Mouse (Mus musculus) c-Kit-negative CD71-positive TER-119-positive erythroid progenitor cells, embryonic 14.5 days (primary cell): ENCODE data around the gene Il27ra.

Source experiments
- DNase-seq: peaks from one replicate; pipeline ENCODE4 v3.0.0-alpha.2; 2013; ENCODE audit warnings: low read depth, low spot score

Il27ra gene

DNA sequence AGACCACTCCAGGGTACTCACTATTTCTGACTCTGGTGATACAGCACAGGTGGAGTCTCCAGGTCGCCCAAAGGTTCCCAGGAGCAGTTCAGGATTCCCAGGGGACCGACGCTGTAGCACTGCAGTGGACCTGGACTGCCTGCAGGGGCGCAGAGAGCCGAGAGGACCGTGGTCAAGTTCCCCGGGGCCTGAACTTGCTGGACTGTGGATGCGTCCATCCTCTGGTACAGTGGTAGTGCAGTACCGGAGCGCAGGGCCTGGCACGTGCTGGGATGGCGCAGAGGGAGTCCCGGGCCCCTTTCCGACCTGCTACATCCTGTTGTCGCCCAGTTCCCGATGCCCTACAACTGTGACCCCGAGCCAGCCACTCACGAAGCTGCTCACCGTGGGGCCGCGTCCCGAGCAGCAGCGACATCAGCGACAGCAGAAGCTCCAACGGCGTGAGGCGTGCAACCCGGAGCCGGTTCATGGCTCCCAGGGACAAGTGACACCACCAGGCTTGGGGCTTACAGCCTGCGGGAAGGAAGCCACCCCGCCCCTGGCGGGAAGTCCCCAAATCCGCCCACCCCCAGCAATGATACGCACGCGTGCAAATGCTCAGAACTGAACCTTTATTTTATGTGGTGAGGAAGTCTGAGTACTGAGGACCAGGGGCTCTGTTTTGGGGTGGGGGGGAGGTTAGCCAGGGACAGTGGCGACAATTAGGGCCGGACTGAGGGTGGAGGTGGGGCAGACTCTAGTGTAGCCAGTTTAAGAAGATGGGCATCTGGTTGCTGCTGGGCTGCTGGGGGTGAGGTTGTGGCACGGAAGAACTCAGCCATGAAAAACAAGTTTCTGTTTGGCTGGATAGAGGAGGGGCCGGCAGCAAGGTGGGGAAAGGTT lies at the start of gene Il27ra:
TSS of gene Il27ra (minus strand) at position 524 of the 882 bp plus-strand sequence.
- DNase-seq = no peak

DNA sequence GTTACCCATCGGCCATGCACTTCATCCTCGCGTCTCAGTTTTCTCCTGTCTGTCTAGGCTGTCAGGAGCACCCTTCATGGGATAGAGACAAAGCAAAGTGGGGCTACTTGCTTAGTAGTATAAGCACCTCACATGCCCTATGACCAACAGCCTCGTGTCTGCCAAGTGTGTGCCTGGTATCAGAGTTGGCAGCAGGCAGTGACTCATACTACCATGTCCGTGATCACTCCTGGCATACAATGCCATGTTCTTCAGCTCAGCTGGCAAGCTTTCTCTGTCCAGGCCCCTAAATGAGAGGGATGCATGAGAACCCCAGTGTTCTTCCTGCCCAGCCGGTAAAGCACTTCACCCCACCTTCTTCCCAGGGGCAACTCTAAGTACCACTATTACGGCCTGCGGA lies 48.2 kb upstream of the Il27ra start:
- no peak for DNase-seq

DNA sequence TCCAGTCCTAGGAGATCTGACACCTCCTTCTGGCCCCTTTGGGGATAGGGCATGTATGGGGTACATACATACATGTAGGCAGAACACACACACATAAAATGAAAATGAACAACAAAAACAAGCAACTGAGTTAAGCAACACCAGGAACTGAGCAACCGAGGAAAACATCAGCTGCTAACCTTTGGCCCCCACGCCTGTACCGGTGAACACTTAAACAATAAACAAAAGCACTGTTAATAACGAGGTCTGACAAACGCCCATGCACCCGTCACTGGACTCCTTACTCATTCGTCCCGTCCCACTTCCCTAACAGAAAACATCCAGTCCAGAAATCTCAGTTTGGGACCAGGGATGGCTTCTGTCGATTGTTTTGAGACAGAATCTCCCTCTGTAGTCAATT lies 46.9 kb upstream of the Il27ra start:
- DNase-seq = no peak

DNA sequence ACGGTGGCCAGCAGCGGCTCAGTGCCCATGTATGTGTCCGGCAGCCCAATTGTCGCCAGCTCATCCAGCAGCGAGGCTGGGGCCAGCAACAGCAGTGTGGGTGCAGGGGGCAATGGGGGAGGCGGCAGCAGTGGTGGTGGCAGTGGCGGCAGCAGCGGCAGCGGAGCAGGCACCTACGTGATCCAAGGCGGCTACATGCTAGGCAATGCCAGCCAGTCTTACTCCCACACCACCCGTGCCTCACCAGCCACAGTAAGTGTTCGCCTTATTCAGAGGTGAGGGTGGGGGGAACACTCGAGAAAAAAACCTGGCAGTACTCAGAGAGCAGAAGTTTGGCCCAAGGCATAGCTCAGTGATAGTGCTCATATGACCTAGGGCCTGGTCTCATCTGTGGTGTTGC lies 45.4 kb upstream of the Il27ra start:
- no peak for DNase-seq

DNA sequence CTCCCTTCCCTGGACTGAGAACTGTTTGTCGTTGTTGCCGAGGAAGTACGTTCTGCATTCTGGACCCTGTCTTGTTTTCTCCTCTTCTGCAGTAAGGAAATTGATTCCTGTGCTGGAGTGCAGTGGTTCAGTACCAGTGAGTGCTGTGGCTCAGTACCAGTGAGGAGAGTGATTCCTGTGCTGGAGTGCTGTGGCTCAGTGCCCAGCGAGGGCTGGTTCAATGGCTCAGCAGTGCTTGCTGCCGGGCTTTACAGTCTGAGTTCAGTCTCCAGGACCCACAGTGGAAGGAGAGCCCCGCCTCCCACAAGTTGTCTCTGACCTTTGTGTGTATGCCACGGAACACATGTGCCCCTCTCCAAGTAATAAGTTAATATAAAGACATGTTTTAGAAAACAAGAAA lies 44.8 kb upstream of the Il27ra start:
- no peak for DNase-seq

DNA sequence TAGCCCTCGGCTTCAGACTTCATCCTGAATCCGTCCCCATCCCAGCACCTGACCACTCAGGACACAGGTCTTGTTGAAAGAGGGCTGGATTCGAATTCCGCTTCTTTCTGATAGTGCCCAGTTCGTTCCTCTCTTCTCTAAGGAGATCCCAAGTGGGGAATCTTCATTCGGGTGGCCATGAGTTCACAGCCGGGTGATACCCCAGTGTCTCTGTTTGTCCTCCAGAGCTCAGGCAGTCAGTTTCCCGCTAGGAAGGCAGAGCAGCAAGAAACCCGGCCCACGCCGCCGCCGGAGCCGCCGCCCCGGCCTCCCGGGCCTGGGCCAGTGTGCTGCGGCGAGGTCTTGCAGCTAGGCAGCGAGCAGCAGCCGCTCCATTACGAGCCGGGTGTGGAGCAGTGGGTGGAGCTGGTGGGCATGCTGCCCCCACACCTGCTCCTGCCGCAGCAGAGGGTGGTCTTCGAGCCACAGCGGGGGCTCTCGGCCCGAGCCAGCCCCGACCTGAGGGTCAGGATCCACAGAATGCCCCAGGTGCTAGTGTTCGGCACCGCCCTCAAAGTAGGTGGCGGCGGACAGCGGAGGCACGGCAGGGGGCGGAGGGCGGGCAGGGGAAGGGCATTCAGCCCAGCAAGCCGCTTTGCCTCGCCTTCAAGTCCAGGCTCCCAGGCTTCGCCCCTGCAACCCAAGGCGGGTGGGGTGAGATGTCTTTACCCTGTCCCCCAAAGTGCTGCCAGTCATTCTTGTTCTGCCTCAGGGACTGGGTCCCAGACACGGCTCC lies 42.1 kb upstream of the Il27ra start:
- no peak for DNase-seq

DNA sequence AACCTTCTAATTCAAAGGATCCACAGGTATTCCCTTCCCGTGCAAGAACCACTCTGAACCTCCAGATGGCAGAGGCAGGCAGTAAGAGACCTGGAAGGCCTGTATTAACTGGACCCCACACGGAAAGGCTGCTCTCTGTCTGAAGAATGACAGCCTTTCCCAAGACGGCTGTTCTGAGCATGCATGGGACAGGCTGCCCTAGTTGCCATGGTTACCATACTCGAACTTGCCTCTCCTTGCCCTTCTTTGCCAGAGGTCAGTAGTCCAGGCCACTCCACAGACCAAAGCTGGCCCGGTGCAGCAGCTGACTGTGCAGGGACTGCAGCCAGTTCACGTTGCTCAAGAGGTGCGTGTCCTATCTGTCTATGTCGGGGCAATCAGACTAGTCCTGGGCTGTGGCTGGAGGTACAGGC lies 41.4 kb upstream of the Il27ra start:
- no peak for DNase-seq

DNA sequence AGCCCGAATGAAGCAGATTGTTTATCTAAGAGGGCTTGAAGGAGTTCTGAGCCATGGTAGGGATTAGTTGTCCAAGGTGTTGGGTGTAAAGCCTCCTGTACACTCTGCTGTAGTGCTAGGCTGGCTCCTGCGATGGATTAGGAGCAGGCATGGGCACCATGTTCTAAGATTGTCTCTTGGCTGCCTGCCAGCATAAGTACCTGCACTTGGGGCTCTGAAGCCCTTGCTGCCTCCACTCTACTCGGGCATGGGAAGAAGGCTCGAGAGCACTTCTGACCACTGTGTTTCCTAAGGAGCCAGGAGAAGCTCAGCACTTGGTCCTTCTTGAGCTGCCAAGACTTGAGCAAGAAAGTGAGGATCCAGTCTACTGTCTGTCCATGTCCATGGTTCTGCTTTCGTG lies 36.8 kb upstream of the Il27ra start:
- DNase-seq = no peak

DNA sequence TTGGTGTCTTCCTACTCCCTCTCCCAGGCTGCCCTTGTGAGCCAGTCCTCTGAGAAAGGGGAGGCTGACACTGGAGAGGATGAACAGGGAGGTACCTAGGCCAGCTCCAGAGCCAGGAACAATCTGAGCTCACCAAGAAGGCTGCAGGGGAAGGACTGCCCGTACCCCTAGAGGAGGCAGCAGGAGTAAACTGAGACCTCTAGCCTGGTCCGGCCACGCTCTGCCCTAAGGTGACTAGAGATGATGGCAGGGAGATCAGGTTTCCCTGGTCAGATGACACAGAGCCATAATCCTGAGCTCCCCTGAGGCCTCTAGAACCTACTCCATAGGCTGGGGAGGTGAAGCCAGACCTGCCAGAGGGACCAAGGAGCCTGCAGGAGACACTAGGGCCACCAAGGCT lies 34.5 kb upstream of the Il27ra start:
- no peak for DNase-seq

DNA sequence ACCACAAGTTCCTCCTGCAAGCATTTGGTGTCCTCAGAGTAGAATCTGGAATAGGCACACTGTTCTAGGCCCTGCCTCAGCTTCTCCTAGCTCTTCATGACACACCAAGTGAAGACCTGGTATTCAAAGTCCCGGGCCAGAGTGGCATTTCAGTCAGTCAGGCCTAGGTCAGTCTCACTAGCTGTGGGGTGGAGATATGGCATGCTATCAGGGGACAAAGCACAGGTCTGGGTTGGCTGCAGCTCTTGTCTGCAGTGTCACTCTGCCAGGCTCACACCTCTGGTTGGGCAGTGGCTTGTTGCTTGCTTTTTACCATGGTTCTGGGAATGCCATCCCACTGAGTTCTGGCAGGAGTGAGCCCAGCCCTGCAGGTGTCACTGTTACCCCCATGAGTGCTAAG lies 34.0 kb upstream of the Il27ra start:
- DNase-seq = no peak

DNA sequence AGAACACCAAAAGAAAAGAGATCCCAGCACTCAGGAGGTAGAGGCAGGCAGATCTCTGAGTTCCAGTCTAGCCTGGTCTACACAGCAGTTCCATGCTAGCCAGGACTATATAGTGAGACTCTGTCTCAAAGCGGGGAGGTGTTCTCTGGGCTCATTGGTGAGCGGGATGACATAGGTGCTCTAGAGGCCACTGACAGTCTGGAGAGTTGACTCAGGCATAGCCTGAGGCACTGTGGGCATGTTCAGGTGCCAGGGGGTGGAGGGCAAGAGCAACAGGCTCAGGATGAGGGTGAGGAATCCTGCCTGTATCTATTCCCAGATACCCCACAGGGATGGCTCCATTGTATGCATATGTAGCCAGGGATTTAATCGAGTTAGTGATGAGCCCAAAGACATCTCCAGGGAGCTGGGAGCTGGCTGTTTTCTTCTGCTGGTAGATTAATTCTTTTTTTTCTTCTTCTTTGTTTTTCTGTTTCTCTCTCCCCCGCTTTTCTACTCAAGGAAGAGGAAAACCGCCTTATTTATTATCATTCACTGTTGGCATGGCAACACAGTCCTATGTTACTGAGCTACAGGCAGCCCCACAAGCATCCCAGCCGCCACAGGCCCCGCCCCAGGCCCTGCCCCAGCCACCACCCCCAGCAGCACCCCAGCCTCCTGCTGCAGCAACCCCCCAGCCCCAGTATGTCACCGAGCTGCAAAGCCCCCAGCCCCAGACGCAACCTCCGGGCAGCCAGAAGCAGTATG lies 31.0 kb upstream of the Il27ra start:
- DNase-seq = no peak

DNA sequence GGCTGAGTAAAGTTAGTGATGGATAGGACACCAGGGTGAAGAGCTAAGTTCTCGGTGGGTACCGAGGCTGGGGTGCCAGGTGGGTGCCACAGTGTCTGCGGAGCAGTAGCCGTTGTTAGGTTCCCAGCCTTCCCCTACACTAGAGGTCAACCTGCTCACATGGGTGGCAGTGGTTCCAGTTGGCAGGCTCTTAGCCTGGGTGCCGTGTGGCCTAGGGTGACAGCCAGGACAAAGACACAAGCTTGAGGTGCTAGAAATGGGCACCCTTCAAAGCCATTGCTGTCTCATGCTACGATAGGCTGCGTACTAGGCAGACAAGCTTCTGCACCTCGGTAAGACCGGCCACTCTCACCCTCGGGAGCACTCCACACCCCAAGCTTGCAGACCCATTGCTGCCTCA lies 29.9 kb upstream of the Il27ra start:
- no peak for DNase-seq

DNA sequence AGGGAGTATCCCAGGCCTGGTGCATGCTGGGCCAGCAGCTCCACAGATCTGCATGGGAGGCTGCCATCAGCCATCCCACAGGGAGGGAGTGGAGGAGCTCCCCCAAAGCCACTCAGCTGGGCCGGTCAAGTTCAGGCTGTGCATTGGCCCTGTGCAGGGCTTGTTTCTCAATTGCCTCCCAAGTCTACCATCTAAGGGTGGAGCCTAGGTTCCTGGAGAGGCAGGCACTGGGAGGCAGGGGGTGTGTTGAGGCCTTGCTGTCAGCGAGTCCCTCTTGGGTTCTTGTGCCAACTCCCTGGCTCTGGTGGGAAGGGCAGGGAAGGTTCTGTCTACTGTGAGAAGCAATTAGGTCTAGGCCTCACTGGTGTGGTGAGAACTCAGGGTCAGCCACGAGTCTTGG lies 29.5 kb upstream of the Il27ra start:
- DNase-seq = no peak

DNA sequence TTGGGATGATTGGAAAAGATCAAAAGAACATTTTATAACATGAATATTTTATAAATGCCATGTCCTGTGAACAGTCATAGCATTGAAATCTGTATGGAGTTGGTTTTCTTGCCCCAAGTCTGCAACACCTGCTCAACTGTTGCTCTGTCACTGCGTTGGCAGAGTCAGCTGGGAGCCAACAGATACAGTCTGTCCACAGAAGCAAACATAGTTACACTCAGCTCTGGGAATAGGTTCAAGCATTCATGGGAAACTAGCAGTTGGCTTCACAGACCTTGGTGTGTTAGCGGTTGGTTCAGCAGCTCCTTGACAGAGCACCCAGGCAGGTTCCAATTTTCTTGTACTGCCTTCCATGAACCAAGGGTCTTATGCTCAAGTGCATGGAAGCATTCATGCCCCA lies 28.3 kb upstream of the Il27ra start:
- DNase-seq = no peak

DNA sequence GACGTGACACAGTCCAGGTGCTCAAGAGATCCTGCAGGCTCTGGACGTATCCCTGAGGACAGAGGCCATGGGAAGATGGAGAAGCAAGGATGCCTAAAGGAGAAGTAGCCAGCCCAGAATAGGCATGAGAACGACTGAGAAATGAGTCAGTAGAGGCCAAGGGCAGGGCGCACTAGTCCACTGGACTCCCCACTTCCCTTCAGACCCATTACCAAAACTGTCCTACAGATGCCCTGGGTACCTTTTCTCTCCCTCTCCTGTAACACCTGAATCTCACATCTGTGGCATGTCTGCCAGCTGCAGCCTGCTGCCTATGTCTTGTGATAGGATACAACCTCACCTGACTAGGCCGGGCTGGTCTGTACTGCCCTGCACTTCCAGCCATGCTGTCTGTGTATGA lies 27.9 kb upstream of the Il27ra start:
- DNase-seq = no peak

DNA sequence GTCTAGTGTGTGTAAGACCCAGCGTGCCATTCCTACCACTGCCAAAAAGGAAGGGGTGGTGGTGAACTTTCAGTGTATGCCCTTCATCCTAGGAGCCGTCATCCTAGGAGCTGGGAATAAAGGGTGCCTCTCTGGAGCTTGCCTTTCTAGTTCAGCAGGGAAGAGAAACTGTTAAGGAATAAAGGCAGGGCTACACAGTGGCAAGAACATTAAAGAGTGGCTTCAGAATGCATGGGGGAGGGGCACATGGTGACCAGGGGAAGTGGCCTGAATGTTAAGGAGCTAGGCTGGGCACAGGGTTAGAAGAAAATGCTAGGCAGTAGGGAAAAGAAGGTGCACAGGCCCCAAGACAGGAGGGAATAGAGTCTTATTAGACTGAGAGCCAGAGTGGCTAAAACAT lies 27.4 kb upstream of the Il27ra start:
- no peak for DNase-seq

DNA sequence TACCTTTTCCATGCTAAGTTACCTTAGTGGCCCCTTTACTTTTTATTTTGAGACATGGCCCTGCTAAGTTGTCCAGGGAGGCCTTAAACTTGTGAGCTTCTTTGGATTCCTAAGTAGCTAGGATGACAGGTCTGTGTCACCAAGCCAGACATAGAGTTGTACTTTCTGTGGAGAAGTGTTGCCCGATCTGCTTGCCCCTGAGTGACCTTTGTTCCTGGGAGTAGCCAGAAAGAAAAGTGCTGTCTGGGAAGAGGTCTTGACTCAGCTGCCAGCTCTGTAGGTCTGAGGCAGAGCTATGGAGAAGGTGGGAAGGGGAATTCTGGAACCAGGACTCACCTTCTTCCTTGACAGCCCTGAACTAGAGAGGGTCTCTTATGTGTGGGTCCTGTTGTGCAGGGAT lies 26.8 kb upstream of the Il27ra start:
- no peak for DNase-seq

DNA sequence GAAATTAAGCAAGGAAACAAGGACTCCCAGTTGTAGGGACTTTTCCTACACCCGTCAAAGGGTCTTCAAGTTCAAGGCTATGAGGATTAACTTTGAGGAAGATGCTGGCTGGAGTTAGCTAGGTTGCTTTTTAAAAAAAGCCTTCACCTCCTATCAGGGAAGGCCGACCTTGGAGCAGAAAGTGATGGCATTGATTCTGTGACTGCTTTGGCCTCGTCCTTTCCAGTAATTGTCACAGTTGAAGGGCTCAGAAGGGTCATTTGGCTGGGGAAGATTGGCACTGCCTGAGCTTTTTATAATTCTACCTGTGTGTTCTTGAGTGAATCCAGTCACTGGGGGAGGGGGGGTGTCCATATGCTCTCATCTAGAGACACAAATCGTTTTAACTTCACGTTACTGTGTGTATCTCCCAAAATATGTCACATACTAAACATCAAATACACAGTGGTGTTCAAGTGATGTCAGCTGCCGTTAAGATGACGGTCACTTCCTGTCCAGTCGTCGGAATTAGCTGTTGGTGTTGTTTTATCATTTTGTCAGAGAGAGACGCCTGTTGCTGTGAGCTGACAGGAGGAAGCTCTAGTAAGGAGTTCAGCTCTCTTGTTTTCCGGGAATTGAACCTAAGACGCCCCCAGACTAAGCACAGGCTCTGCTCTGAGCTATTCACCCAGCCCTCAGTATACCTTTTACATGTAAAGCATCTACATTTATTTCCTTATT lies 26.1 kb upstream of the Il27ra start:
- DNase-seq = no peak

DNA sequence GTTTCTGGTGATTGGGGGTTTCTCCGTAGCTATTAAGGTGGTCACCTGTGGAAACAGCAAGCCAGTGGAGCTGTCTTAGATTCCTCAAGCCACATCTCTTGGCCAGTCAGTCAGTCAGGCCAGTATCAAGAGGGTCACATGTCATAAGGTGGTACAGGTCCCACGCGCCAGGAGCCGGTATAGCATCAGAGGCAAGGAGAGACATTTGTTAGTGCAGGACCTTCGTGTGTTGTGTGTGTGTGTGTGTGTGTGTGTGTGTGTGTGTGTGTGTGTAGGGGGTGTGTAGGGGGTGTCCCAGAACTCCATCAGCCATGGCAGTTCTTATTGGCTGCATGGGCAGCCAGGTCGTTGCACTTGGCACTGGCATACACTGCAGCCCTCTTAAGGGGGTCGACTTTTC lies 25.5 kb upstream of the Il27ra start:
- no peak for DNase-seq

DNA sequence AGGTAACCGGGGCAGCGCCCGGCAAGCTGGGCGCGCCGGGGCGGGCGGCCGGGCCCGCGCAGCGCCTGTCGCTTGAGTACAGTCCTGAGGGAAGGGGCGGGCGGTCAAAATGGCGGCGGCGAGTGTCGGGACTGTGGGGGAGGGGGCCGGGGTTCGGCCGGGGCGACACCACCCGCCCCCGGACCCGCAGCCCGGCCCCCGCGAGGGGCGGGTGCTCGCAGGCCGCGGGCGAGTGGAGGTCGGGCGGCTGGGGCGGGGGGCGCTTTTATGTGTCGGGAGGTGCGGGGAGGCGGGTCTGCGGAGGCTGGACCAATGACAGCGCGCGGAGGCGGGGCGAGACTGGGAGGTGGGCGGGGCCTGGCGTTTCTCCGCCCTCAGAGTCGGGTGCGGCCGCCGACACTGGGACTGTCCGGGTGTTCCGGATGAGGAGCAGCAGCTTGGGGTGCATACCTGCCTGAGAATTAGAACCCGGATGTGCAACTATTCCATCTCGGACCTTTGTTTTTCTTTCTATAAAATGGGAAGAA lies 24.7 kb upstream of the Il27ra start:
- DNase-seq = peak; percentile 83

DNA sequence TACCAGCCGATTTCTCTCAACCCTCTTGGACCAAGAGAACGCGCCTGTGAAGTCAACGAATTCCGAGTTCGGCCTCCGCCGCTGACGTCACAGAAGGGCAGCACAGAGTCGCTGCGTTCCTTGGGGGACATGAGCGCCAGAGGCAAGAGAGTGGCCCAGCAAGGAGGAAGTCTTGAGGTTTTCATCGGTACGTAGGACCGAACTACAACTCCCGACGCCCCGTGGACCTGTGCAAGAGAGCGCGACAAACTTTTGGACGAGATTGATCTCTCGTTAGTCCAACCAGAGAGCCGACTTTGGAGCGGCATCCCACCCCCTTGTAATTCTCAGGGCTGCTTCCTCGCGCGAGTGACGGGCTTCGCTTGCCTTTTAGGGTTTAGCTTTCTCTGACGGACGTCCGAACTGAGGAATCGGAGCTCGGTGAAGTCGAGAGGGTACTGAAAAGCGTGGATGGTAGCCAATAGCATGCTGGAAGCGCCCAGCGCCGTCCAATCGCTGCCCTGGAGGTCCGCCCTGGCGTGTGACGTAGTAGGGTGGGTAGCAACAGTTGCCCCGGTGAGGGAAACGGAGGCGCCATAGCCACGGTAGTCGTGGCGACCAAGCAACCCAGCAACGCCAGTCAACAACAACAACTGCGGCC lies 24.0 kb upstream of the Il27ra start, which contains the start of gene Rfx1:
TSS of gene Rfx1 (plus strand) at position 544 of the 640 bp plus-strand sequence.
- DNase-seq = peak; percentile 95
